Mouse (Mus musculus): ENCODE results near the gene 4931428L18Rik.

4931428L18Rik gene

GRCm38 (mm10) chr1:31222564-31222963 lies at the start of gene 4931428L18Rik, which contains the start of gene Pih1d3:
4931428L18Rik (minus strand) TSS chr1:31222684.
Pih1d3 (plus strand) TSS chr1:31222838.
- DNase-seq (ENCODE audit: low spot score in 2 of 2), result no peak

DNA sequence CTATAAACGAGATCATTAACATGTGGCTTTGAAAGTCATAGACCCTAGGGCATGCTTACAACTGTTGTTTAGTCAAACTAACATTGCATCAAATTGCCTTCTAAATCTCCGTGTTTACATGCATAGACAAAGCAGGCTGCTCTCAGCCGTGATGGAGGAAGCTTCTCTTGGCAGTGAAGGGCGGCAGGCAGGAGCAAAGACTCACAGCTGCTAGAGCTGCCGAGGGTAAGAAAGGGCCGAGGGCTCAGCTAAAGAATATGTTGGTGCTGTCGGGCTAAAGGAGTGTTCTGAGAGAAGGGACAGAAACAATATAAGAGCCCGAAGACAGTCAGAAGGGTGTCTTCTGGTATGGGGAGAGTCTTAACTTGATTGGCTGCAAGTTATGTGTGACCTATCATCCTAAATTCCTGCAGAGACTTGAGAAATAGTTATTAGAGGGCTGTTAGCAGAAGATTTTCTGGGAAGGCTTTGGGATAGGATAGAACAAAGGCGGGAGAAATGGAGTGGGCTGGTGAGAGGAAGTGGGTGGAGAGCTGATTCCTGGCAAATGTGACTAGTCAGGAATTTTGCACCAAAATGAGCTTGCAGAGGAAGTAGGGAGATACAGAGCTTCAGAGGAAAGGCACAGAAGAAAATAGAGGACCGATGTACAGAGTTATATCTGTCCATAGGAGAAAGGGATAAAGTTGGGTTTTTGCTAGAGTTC lies 37.9 kb upstream of the 4931428L18Rik start:
- no peak for DNase-seq (ENCODE audit: low spot score in 2 of 2)

DNA sequence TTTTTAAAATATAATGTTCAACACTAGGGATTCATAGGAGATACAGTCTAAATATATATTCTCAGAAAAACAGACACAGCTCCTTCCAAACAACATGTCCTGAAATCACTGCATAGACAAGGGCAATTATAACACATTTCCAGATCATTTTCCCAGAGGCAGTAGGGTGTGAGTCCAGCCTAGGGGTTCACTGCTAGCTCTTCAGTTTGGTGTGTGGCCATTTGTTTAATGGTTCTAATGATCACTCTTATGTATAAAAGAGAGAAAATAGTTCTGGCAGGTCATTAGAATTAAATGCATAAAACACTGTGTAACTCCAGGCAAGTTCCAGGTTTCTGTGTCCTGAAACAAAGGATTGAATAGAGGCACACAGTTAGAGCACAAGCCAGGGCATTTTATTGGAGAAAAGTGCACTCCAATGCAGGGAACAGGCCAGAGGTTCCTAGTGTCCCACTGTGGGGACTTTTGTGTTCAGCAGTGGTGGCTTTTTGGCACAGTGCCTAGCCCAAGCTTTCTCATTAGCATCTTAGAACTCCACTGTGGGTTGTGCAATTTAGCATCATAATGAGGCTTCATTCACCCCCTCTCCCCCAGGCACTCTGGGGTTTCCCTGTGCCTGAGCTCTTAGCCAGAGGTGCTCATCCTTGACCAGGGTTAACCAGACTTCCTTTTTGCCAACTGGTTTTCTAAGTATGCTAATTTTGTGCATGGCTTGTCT lies 11.0 kb upstream of the 4931428L18Rik start:
- no peak for DNase-seq (ENCODE audit: low spot score in 2 of 2)

DNA sequence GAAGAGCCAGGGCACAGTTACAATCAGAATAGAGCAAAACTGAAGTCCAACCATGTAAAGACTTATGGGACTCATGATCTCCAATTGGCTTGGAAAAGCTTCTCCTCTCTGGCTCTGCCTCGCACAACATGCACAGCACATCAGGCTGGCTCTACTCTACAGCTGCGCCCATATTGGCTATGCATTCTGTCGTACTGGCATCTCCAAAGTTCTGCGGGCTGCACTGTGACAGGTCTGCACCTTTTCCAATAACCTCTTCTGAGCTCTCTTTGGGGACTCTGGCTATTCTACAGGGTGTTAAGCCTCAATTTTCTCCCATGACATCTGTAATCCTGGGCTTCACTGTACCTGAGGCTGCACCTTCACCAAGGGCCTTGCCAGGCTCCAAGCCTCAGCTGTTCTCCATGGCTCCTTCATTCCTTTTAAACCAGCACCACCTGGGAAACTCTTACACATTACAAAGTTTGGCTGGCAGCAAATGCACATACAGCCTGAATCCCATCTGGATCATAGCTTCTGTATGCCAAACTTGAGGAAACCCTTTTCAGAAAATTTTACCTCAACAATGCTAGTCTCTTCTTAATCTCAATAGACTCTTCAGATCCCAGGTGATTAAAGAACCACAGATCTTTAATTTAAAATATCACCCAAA lies 1.8 kb downstream of the 4931428L18Rik start:
- no peak for DNase-seq (ENCODE audit: low spot score in 2 of 2)

DNA sequence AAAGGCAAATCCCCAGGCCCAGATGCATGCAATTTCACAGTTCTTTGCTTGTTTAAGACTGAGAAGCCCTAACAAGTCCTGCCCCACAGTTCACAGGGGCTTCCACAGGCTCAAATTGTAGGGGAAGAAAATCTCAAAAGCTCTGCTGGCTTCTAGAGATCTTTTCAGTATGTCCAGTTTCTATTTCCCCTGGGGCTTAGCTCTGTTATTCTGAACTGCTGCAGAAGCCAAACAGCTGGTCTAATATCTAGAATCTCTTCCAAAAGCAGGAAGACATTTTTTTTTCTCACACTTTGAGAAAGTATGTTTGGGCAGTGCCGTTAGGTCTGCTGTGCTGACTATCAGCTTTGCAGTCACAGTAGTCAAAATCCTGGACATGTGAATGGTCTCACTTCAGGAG lies 7.7 kb downstream of the 4931428L18Rik start:
- DNase-seq (ENCODE audit: low spot score in 2 of 2), result no peak

GRCm38 (mm10) chr1:31210144-31210543 lies 12.3 kb downstream of the 4931428L18Rik start:
- DNase-seq (ENCODE audit: low spot score in 2 of 2), result peak in 1 of 2 experiments; percentile 22

GRCm38 (mm10) chr1:31205770-31206169 lies 16.7 kb downstream of the 4931428L18Rik start:
- no peak for DNase-seq (ENCODE audit: low spot score in 2 of 2)

- DNase-seq (ENCODE audit: low spot score in 2 of 2), result no peak
Measured at GRCm38 (mm10) chr1:31205346-31205745, 17.1 kb downstream of the 4931428L18Rik start.

DNA sequence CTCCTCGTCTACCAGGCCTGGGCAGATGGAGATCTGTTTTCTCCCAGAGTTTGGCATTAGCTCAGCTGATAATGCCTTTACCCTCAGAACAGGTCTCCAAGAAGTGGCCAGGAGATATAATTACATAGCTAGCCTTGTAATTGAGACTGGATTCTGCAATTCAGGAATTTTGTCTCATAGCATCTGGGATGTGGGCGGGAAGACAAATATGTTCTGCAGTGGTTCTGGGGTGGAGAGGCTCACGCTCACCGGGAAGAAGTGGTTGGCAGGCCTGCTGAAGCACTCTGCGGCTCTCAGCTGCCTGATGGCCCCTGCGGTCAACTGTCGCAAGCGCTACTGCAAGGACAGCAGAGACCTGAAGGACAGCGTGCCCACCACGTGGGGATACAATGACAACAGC lies 18.7 kb downstream of the 4931428L18Rik start:
- DNase-seq (ENCODE audit: low spot score in 2 of 2), result no peak

- DNase-seq (ENCODE audit: low spot score in 2 of 2), result no peak
Measured at GRCm38 (mm10) chr1:31196959-31197358, 25.5 kb downstream of the 4931428L18Rik start.

GRCm38 (mm10) chr1:31195633-31196032 lies 26.9 kb downstream of the 4931428L18Rik start:
- DNase-seq (ENCODE audit: low spot score in 2 of 2), result no peak

GRCm38 (mm10) chr1:31190237-31190866 lies 32.1 kb downstream of the 4931428L18Rik start:
- no peak for DNase-seq (ENCODE audit: low spot score in 2 of 2)

DNA sequence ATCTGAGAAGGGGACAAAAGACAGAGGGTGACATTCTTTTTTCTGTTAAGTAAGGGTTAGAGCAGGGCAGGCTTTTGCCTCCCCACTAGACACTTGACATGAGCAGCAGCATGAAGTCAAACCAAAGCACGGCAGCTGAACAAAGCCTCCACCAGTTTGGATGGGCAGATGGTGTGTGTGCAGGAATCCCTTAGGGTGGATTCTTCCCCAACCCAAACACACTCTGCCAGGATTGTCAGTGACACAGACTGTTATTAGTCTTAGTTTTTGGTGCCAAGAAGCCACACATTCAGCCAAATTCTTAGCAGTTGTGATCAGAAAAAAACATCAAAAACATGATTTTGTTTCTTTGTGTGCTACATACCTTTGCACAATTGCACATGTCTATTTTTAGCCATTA lies 44.2 kb downstream of the 4931428L18Rik start:
- no peak for DNase-seq (ENCODE audit: low spot score in 2 of 2)

DNA sequence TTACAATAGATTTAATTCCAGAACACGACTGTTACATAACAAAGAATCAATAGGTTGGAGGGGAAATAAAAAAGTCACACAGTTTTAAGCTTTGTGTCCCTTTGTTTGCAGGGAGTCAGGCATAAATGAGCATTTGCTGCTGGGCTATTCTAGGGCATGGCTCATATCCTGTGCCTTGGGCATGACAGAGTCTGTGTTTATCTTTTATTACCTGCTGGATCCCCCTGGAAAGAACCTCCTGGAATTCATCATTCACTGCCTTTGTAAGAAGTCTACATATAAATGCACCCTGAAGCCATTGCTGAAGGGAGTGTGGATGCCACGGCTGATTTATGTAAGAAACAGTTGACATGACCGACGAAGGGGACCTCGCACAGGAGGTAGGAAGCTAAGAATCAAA lies 46.4 kb downstream of the 4931428L18Rik start, which contains the start of gene Lgsn:
Lgsn (plus strand) TSS at position 301 of the 400 bp plus-strand sequence.
- no peak for DNase-seq (ENCODE audit: low spot score in 2 of 2)

GRCm38 (mm10) chr1:31175401-31175800 lies 47.1 kb downstream of the 4931428L18Rik start:
- DNase-seq (ENCODE audit: low spot score in 2 of 2), result no peak

DNA sequence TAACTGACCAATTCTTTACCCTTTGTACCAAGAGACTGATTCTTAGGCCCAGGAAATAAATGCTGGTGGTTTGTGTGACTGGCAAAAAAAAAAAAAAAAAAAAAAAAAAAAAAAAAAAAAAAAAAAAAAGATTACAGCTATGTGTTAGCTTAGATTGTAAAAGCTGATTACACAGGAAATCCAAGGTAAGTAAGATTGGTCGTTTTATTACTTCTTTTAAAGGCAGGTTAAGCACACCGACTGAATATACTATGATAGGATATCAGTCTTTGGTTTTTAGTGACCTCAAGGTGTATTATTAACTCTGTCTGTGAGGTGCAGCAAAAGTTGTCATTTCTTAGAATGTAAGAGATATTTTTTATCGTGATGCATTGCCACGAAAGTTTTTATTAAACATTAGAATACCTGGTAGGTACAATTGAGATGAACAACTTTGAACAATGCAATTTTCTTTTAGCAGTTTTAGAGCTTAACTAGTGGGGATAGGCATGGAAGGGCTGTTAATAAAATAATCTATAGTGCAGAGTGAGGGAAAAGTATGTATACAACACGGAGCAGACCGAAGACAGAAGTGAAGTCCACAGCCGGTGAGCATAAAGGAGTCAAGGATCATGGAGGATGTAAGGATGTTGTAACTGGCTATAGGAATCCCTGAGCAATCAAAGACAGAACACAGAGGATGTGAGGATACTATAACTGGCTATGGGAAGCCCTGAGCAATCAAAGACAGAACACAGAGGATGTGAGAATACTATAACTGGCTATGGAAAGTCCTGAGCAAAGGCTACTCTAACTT lies 57.0 kb downstream of the 4931428L18Rik start:
- no peak for DNase-seq (ENCODE audit: low spot score in 2 of 2)

GRCm38 (mm10) chr1:31164527-31165189 lies 57.8 kb downstream of the 4931428L18Rik start:
- no peak for DNase-seq (ENCODE audit: low spot score in 2 of 2)

DNA sequence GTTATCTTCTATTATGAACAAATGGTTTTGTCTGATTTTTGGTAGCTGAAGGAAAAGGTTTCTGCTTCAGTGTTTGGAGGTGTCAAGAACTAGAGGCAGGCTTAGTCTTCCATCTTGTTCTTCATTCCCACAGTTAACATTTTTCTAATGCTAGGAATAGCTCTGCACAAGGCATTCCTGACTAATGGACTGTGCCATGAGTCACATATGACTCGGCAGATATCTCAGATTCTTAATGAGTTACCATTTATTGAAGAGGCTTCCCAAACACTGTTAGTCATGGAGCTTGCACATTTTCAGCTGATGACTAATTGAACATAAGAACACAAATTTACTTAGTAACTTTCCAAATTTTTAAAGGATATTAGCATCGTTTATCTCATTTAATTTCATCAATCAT lies 65.6 kb downstream of the 4931428L18Rik start:
- DNase-seq (ENCODE audit: low spot score in 2 of 2), result no peak

DNA sequence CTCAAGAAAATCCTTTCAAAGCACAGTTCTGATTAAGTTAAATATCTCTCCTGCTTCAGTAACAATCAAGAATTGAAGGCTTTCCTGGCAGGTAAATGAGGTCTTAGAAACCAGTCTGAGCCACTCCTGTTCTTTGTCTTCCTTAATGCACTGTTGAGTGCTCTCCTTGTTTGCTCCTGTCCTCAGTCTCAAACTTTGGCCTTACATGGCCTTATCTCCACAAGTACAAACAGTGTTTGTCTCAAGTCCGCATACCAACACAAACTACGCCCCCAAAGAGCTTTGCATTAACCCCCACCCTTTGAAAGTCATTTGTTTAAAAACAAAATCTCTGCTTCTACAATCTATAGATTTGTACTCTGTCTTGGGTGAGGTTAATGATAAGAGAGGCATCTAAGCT lies 66.3 kb downstream of the 4931428L18Rik start:
- DNase-seq (ENCODE audit: low spot score in 2 of 2), result no peak

DNA sequence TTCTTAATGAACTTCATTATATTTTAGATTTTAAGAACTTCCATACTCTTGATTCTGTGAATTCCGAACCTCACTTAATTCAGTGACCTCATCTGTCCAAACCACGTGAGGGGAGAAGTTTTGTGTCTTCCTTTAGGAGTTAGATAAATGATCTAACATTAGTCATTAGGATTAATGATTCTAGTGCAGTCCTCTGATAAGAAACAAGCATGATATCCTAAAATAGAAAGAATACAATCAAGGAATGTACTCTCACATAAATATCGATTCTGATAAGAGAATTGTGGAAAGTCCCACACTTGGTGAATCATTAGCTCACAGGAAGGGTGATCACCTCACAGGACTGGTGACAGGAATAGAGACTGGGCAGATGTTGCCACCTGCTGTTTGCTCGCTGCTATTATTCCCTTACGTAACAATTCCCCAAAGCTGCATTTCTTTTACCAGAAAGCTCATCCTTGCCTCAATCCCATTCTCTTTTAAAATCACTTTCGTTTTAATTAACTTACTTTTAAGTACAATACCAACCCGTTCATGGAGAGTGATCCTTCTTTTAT lies 68.6 kb downstream of the 4931428L18Rik start:
- DNase-seq (ENCODE audit: low spot score in 2 of 2), result no peak

All from frontal cortex, postnatal 25 days (tissue).